Mouse (Mus musculus) forebrain, embryonic 16.5 days (tissue): ENCODE data around the gene Leprot. TPM values are rescaled to one million over a fixed set of nuclear protein-coding genes. Genes with fewer than 3 reads are reported as not detected.

Source experiments
- ATAC-seq: fragments of 200-750 bp; cut with Nextera tagmentation; 2 replicates; pipeline ENCODE4 v1.8.0; 2017; ENCODE audit warnings: mild to moderate bottlenecking, moderate library complexity
- H3K27ac ChIP-seq: fragments of 300-500 bp; sonication (generic); 2 replicates; pipeline ENCODE4 v1.5.1; 2014; ENCODE audit warnings: low read length, control low read depth
- H3K27me3 ChIP-seq: fragments of 300-500 bp; sonication (generic); replicated peaks from 2 replicates; pipeline ENCODE4 v1.6.1; 2014; ENCODE audit warnings: low read length; ENCODE audit not compliant: control insufficient read depth, insufficient read depth
- H3K36me3 ChIP-seq: fragments of 300-500 bp; sonication (generic); 2 replicates; pipeline ENCODE4 v1.6.1; 2014; ENCODE audit not compliant: control insufficient read depth, insufficient read depth
- H3K4me1 ChIP-seq: fragments of 300-500 bp; sonication (generic); replicated peaks from 2 replicates; pipeline ENCODE4 v1.6.1; 2014; ENCODE audit warnings: low read length; ENCODE audit not compliant: control insufficient read depth, insufficient read depth
- H3K4me2 ChIP-seq: fragments of 300-500 bp; sonication (generic); 2 replicates; pipeline ENCODE4 v1.6.1; 2014; ENCODE audit warnings: mild to moderate bottlenecking, low read length, control low read depth
- H3K4me3 ChIP-seq: fragments of 300-500 bp; sonication (generic); replicated peaks from 2 replicates; pipeline ENCODE4 v1.5.1; 2014; ENCODE audit warnings: mild to moderate bottlenecking, low read length, control low read depth
- H3K9ac ChIP-seq: fragments of 300-500 bp; sonication (generic); replicated peaks from 2 replicates; pipeline ENCODE4 v1.6.1; 2014; ENCODE audit warnings: low read depth, low read length, control low read depth
- H3K9me3 ChIP-seq: fragments of 300-500 bp; sonication (generic); 2 replicates; pipeline ENCODE4 v1.6.1; 2016; ENCODE audit warnings: low read length; ENCODE audit not compliant: control insufficient read depth
- WGBS: fragments of 180-500 bp; shearing (Covaris S2); extraction: QIAGEN DNeasy Blood & Tissue Kit; methylation state at CpG from one replicate; pipeline ENCODE4 v1.1.7; 2014; 5-methylcytosine and 5-hydroxymethylcytosine counted together
- polyA plus RNA-seq: library from polyadenylated mRNA; unstranded; fragments of >200 nt; fragmentation: Nextera tagmentation; extraction: Ambion mirVana; gene quantifications from 2 replicates; pipeline ENCODE4 v1.2.1, GENCODE M21; 2015

Gene Leprot
- polyA plus RNA-seq, 1 experiment from 2014 or later: 92.5 TPM

DNA sequence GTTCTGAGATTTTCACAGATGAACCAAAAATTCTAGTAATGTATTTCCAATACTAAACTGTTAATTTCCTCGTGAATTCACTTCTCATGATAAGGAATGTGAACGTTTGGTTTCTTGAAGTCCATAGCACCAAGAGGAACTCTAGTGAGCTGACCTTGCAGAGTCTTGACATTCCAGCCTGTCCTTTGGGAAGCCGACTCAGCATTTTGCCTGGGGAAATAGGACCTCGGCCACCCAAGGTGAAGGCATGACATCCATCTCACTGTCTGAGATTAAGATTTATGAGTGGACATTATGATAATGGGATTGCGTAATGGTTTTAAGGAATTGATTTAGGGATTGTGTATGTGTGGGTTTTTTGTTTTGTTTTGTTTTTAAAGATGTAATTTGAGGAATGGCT is 6.9 kb upstream of the Leprot start:
- no peaks in the 10 kb centered on the region for H3K9me3 ChIP-seq
- H3K36me3 ChIP-seq: peaks cover 16% of the 10 kb centered on the region
- no peak overlapping the region for H3K9ac ChIP-seq
- H3K4me1 ChIP-seq: no peaks in the 10 kb centered on the region
- H3K4me2 ChIP-seq: no peak overlapping the region
- H3K4me3 ChIP-seq: no peak overlapping the region
- H3K27ac ChIP-seq: no peak overlapping the region
- WGBS: 87% methylated on average over 5 of the region's 5 CpGs
- H3K27me3 ChIP-seq: no peaks in the 10 kb centered on the region
- ATAC-seq: no peak

DNA sequence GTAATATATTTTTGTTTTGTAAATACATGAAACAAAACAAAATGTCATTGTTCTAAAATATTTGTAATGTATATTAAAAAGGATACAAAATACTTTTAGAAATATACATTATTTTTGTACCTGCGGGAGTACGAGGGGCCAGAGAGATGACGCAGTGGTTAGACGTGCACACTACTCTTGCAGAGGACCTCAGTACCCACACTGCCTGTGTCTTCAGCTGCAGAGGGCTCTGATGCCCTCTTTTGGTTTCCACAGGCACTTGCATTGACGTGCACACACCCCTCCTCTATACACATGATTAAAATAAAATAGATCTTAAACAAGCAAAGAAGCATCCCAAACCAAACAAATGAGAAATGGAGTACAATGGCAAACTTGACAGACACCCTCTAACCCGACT is 4.8 kb upstream of the Leprot start:
- H3K4me3 ChIP-seq: no peak overlapping the region
- H3K27ac ChIP-seq: no peak overlapping the region
- 85% methylated on average over 6 of the region's 6 CpGs for WGBS
- no peaks in the 10 kb centered on the region for H3K4me1 ChIP-seq
- no peak for ATAC-seq
- H3K4me2 ChIP-seq: no peak overlapping the region
- H3K36me3 ChIP-seq: 0 out of 2 replicates have a peak, but pooled peaks cover 2% of the 10 kb centered on the region
- H3K27me3 ChIP-seq: no peaks in the 10 kb centered on the region
- H3K9ac ChIP-seq: no peak overlapping the region
- no peaks in the 10 kb centered on the region for H3K9me3 ChIP-seq

DNA sequence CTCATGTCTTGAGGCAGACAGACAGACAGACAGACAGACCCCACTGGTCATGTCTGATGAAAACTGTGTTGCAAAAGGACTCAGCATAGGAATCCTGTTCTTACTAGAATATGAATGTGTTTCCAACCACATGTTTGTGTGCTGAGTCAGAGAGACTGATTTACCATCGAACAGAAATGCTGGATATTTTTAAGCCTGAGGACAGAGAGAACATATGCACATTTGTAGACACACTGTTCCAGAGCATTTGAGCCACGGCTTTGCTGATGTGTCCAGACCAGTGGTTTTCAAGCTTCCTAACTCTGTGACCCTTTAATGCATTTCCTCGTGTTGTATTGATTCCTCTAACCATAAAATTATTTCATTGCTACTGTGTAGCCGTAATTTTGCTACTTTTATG is 4.3 kb upstream of the Leprot start:
- WGBS: 90% methylated on average over 4 of the region's 4 CpGs
- H3K36me3 ChIP-seq: 0 out of 2 replicates have a peak, but pooled peaks cover 2% of the 10 kb centered on the region
- no peak for ATAC-seq
- no peak overlapping the region for H3K4me3 ChIP-seq
- H3K4me2 ChIP-seq: no peak overlapping the region
- no peaks in the 10 kb centered on the region for H3K27me3 ChIP-seq
- no peak overlapping the region for H3K27ac ChIP-seq
- H3K9me3 ChIP-seq: no peaks in the 10 kb centered on the region
- H3K9ac ChIP-seq: no peak overlapping the region
- H3K4me1 ChIP-seq: peaks cover 1% of the 10 kb centered on the region; the same call in 1 of the 2 replicates

DNA sequence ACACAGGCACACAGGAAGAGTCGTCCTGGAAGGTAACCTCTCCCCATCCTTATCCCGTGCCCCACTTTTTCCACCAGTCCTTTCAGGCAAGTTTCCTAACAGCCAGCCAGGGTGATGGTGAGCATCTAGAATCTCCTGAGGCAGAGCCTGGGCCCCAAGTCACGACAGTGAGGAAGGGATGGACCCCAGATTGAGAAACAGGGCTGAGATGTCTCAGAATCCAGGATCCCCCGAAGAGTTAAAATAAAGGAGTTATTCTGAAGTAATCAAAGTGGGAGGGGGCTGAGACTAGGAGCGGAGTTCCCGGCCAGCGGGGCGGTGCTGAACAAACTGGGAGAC is 692 bp upstream of the Leprot start:
- no peaks in the 10 kb centered on the region for H3K36me3 ChIP-seq
- ATAC-seq: no peak
- H3K4me1 ChIP-seq: peaks cover 12% of the 10 kb centered on the region
- H3K9ac ChIP-seq: peak overlapping the region; percentile 40
- WGBS: under 1% methylated on average over 8 of the region's 8 CpGs
- no peaks in the 10 kb centered on the region for H3K27me3 ChIP-seq
- H3K4me3 ChIP-seq: peak overlapping the region; percentile 87
- peak overlapping the region; percentile 67 for H3K4me2 ChIP-seq
- H3K9me3 ChIP-seq: no peaks in the 10 kb centered on the region
- H3K27ac ChIP-seq: peak overlapping the region; percentile 21; the same call in 1 of the 2 replicates

DNA sequence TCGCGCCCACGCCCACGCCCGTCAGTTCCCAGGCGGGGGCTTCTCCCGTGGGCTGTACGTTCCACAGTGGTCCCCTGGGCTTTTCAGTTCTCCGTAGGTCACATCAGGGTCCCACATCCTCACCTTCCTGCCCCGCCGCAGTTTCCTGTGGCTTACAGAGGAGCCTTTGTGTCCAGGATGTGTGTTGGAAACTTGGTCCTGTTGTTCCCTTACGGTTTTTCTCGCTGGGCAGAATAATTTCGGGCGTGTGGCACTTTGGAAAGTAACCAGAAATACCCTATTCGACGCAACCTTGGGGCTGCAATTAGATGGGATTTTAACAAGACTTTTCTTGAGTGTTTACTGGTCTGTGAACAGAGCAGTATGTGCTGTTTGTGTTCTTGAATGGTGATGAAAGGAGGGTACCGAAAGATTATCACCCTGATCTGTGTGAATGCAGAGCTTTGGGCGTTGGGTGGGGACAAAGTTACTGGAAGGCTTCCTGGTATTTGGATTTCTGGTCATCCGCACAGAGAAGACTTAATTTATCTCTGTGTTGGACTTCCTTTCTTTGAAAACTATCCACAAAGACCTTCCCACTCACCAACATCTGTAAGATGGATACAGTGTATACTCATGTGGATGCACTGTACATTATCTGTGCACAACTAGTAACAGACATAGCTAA is 591 bp downstream of the Leprot start:
- WGBS: under 1% methylated on average over 20 of the region's 20 CpGs
- peaks cover 12% of the 10 kb centered on the region for H3K4me1 ChIP-seq
- no peaks in the 10 kb centered on the region for H3K27me3 ChIP-seq
- peak overlapping the region; percentile 87 for H3K4me3 ChIP-seq
- peak overlapping the region; percentile 94 for H3K27ac ChIP-seq
- peak overlapping the region; percentile 70 for H3K4me2 ChIP-seq
- H3K36me3 ChIP-seq: no peaks in the 10 kb centered on the region
- ATAC-seq: no peak
- H3K9me3 ChIP-seq: no peaks in the 10 kb centered on the region
- peak overlapping the region; percentile 94 for H3K9ac ChIP-seq

DNA sequence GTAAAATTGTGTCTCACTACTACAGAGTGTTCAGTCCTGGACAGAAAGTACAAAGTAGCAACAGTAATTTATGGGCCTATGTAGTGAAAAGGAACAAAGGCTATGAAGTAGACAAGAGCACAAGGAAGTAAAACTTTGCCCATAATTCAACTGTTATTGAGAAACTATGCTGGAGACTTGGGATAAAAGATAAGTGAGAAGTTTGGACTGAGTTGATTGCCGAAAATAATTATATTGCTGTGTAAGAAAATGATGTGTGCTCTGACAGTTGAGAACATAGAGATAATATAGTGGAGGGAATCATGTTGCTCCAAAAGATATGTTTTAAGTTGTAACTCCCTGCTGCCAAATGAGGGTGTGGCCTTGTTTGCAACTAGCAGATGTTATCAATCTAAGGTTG is 1.2 kb downstream of the Leprot start:
- no peak overlapping the region for H3K27ac ChIP-seq
- peak overlapping the region; percentile 87 for H3K4me3 ChIP-seq
- no peaks in the 10 kb centered on the region for H3K27me3 ChIP-seq
- H3K4me1 ChIP-seq: peaks cover 12% of the 10 kb centered on the region
- H3K9me3 ChIP-seq: no peaks in the 10 kb centered on the region
- H3K36me3 ChIP-seq: no peaks in the 10 kb centered on the region
- 83% methylated on average over 1 of the region's 1 CpGs for WGBS
- peak overlapping the region; percentile 94; the same call in 1 of the 2 replicates for H3K9ac ChIP-seq
- peak overlapping the region; percentile 70 for H3K4me2 ChIP-seq
- no peak for ATAC-seq

DNA sequence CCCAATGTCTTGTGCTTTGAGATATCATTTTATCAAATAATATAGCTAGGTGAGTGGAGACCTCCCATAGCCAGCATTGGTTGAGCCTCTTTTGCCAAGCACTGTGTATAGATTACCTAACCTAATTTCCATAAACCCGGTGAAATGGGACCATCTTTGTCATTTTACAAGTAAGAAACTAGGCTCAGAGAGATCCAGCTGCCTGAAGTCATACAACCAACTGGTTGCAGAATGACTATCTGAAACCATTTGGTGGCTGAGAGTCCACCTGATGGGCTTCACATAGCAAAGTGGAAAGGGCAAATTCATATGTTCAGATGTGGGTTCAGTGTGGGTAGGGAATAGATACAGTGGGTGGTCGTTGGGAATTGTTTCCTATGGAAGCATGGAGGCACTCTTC is 3.4 kb downstream of the Leprot start:
- H3K9ac ChIP-seq: no peak overlapping the region
- ATAC-seq: no peak
- H3K4me2 ChIP-seq: no peak overlapping the region
- H3K36me3 ChIP-seq: no peaks in the 10 kb centered on the region
- no peak overlapping the region for H3K27ac ChIP-seq
- no peaks in the 10 kb centered on the region for H3K27me3 ChIP-seq
- no peak overlapping the region for H3K4me3 ChIP-seq
- peaks cover 12% of the 10 kb centered on the region for H3K4me1 ChIP-seq
- no peaks in the 10 kb centered on the region for H3K9me3 ChIP-seq
- 90% methylated on average over 2 of the region's 2 CpGs for WGBS

DNA sequence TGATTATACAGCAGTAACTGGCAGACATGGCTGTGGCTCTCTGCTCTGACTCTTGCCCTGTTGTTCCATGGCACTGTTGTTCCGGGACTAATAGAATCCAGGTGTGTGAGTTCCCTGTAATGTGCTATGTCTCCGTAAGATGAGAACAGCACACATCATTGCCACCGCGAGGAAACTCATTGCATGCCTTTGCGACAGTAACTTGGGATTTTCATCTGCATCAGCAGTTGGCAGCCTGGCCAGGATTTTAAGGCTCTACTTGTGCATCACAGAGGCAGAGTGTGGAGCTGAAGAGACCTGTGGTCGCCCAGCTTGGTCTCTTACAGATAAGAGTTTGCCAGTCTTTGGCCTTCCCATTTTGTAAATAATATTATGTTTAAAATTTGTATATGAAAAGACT is 6.7 kb downstream of the Leprot start:
- Histone ChIP-seq H3K27me3 (no peaks in the 10 kb centered on the region), H3K4me2 (no peak overlapping the region), H3K9ac (no peak overlapping the region), H3K9me3 (no peaks in the 10 kb centered on the region), H3K4me1 (peaks cover under 1% of the 10 kb centered on the region; the same call in 1 of the 2 replicates), H3K36me3 (peaks cover 6% of the 10 kb centered on the region; the same call in 1 of the 2 replicates), H3K4me3 (no peak overlapping the region), H3K27ac (no peak overlapping the region)
- 92% methylated on average over 6 of the region's 6 CpGs for WGBS
- no peak for ATAC-seq

DNA sequence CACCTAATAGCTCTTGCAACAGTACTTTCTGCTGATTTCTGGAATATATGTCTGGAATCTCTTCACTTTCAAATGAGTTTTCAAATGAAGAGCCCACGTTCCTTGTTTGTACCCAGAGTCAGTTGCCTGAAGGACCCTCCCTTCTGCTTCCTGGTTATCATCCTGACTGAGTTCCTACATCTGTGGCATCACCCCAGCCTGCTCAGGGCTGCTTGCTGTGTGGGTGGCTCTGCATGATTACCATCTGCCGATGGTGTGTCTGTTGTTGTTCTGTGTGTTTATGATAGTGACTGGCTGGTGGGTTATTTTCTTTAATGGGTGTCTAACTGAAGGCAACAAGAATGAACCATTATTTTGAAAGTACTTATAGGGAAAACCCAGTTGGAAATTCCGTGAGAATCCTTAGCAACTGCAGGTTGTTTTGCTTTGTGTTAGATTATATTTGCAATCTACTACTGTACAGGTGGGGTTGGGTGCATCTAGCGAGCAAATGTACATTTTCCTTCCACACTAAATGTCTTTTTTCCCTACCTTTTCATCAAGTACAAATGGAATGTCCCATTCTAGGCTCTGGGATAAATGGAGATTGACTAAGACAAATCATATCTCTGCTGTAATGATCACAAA is 7.4 kb downstream of the Leprot start:
- no peaks in the 10 kb centered on the region for H3K9me3 ChIP-seq
- H3K27me3 ChIP-seq: no peaks in the 10 kb centered on the region
- no peak overlapping the region for H3K27ac ChIP-seq
- 84% methylated on average over 4 of the region's 4 CpGs for WGBS
- no peaks in the 10 kb centered on the region for H3K4me1 ChIP-seq
- no peak overlapping the region for H3K9ac ChIP-seq
- peaks cover 11% of the 10 kb centered on the region for H3K36me3 ChIP-seq
- H3K4me3 ChIP-seq: no peak overlapping the region
- H3K4me2 ChIP-seq: no peak overlapping the region
- no peak for ATAC-seq
